Mouse (Mus musculus) granulocyte monocyte progenitor cell, adult 5-6 weeks (primary cell): Measurements from ENCODE around the gene Dcun1d3. TPM values are rescaled to one million over a fixed set of nuclear protein-coding genes. Genes with fewer than 3 reads are reported as not detected.

Experiments used
- ATAC-seq: replicated peaks from 2 replicates; pipeline ENCODE4 v1.8.0; 2016; ENCODE audit warnings: mild to moderate bottlenecking, moderate TSS enrichment, inconsistent platforms; ENCODE audit not compliant: poor library complexity, severe bottlenecking
- total RNA-seq, 2 experiments: library from RNA; stranded (forward) in 1 of 2; stranded (reverse) in 1 of 2; fragments of 200-712, 200-1000 nt in 1 of 2; fragments of >200 nt in 1 of 2; fragmentation: Nextera tagmentation in 1 of 2; gene quantifications; 2 replicates each; pipeline ENCODE4 v1.2.3; 2014 to 2017

Gene Dcun1d3
- 4.7 and 10.3 TPM in 2 replicates for total RNA-seq (2014; fragmentation: Nextera tagmentation)
- 4.0 and 9.7 TPM in 2 replicates for total RNA-seq (2017)

GRCm38 (mm10) chr7:119895639-119896512 is at the start of gene Dcun1d3, which contains the start of gene Lyrm1:
TSS of gene Dcun1d3 (minus strand) at chr7:119896298.
TSS of gene Lyrm1 (plus strand) at chr7:119895861.
- ATAC-seq: peak; percentile 84

- ATAC-seq: no peak
These were observed 45.5 kb upstream of the Dcun1d3 start for GRCm38 (mm10) chr7:119941569-119941968.

DNA sequence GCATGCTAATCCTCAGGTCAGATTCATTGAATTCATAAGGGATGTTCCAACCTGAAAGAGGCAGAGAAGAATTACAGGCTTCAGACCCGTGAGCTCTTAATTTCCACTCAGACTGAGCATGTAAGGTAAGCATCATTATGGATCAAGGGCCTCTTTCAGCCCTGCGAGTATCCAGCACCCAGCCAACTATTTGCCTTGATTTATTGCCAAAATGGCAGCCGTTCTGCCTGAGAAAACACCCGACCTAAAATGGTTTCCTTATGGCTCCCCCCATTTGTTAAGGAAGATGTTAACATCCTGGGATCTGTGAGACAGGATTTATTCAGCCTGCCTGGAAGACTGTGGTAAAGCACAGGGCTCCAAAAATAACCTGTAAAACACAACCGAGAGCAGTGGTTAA is 40.9 kb upstream of the Dcun1d3 start:
- ATAC-seq: no peak

- no peak for ATAC-seq
These were observed 40.2 kb upstream of the Dcun1d3 start for GRCm38 (mm10) chr7:119936321-119936720.

DNA sequence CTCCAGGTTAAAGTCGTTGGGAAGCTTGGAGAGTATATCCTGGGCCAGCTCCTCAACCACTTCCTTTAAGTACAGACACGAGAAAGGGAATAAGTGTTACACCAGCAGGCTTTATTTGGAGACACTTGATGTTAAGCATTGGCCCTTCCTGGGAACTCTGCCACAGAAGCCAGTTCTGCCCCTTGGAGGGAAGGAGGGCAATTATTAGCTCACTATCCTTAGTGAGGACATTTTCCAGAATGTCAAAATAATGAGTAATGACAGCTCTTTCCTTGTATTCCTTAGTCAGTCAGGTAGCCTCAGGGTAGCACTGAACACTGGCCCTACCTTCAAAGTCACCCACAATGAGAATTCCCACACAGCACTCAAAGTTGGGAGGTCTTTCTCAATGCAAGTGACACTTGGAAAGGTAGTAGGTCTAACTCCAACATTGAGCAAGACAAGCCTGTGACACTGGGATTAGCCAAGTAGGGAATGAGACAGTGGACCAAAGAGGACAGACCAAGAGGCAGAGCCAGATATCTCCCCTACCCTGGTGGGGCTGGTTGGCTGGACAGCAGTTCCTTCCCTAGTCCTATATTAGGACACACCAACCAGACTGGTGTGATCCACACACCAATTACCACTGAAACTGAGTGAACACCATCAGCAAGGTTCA is 32.8 kb upstream of the Dcun1d3 start:
- no peak for ATAC-seq

DNA sequence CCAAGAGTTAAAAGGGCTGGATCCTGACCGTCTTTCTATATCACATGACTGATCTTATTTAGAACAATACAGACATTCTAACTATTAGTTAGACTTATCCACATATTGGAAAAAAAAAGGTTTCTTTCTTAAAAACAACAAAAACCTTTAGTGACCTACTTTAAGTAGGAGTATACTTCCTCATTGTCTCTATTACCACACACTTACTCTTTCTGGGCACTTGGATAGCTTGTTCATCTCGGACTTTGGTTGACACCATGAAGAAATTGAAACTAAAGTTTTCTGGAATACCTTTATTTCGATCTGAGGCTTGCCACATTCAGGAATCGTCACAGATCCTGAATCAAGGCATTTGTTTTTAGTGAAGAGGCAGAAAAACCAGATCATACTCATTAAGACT is 25.0 kb upstream of the Dcun1d3 start:
- peak; percentile 52; the same call in 1 of the 2 replicates for ATAC-seq

DNA sequence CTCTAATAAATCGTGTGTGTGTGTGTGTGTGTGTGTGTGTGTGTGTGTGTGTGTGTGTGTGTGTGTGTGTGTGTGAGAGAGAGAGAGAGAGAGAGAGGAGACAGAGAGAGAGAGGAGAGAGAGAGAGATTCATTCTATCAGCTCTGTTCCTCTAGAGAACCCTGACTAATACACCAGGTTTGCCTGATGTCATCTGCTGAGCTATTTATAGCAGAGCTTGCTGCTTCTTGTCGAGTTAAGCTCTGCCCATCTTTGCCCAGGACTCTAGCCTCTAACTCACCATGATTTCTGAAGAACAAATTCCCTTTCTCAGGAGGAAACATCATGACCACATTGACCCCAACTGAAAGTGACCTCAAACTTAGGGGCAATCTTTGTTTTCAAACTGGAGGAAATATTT is 24.4 kb upstream of the Dcun1d3 start:
- no peak for ATAC-seq

DNA sequence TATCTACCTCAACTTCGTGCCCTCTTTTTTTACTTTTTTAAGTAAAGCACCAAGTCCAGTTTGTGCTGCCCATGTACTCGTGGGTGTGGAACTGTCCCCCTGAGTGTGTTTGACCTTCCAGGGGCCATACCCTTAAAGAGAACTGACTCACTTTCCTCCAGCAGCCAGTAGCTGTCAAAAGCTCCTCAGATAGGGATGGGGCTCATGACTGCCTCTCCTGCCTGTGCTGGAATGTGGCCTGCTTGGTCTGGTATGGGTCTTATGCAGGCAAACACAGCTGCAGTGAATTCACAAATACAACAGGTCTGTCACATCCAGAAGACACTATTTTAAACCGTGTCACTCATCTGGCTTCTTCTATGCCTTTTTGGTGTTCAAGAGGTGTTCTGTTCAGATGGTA is 15.6 kb upstream of the Dcun1d3 start:
- no peak for ATAC-seq

- peak; percentile 93 for ATAC-seq
These were observed 10.6 kb upstream of the Dcun1d3 start for GRCm38 (mm10) chr7:119906523-119907215.

DNA sequence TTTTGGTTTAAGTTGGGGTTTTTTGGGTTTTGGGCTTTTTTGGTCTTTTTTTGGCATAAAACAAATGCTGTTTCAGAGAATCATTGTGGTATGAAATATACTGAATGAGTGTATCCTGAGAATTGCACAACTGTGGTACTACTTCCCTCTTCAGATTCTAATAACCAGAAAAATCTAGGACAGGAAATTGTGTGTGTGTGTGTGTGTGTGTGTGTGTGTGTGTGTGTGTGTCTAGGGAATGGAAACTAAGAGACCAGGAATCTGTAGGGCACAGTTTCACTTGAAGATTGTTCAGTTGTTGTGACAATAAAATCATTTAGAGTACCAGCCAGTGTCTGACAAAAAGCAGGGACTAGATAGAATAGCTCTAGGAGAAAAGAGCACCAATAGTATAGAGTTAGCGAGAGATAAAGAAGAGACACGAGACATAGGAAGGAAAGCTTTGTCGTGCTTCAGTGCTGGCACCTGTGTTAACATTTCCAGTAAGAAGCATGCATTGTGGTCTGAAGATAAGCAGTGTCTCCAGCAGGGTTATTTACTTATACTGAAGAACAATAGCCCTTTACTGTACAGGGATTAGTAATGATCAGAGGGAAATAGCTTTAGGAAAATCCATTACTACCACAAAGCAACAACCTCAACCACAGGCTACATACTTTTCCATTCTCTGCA is 3.4 kb upstream of the Dcun1d3 start:
- peak; percentile 42 for ATAC-seq

- no peak for ATAC-seq
These were observed 2.3 kb upstream of the Dcun1d3 start for GRCm38 (mm10) chr7:119898247-119898856.

GRCm38 (mm10) chr7:119897521-119898109 is 1.5 kb upstream of the Dcun1d3 start:
- ATAC-seq: no peak

DNA sequence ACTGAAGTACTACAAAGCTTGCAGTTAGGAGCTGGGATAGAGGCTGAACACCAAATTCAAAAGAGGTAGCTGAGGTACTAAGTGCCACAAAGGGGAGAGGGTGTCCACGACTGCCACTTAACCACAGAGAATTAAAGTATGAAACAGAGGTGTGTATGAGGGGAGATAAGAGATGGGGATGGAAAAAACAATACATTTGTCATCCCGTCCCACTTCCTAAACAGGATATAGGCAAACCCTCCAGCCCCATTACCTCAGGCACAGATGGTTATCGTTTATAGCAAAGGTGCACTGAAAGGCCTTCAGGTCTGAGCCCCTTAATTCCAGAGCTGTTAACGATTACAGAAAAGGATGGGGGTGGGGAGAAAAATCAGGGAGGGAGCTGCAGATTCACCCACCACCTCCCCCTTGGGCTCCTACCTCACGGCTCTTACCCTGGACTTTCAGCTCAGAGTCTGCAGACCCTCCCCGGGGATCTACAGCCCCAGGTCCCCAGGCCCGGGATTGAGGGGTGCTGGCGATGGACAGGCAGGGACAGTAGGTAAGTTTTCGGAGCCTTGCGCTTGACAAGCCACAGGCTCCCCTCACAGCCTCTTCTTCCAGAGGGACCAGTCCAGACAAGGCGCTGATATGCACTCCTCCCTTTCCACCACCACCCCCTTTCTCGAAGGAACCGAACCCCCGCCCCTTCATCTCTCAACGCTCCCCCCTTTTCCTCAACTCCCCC is 1.1 kb downstream of the Dcun1d3 start:
- ATAC-seq: no peak

GRCm38 (mm10) chr7:119892742-119893141 is 3.4 kb downstream of the Dcun1d3 start:
- ATAC-seq: no peak

- ATAC-seq: no peak
These were observed 3.9 kb downstream of the Dcun1d3 start for GRCm38 (mm10) chr7:119892198-119892597.

DNA sequence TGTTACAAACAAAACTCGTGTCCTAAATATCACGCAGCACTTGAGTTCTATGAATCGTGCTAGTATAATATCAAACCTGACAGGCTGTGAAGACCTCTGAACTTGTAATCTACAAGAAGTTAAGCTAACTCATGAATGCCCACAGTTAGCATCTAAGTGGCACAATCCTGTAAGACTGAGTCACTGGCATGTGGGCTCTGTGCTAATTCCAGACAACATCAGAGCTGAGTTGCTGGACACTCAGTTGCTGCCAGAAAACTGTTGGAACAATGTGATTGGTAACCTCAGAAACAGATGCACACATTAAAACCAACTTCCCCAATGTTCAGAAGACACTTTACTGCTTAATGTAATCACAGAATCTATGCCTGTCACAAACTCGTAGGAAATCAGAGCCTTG is 8.2 kb downstream of the Dcun1d3 start:
- peak; percentile 52; the same call in 1 of the 2 replicates for ATAC-seq

DNA sequence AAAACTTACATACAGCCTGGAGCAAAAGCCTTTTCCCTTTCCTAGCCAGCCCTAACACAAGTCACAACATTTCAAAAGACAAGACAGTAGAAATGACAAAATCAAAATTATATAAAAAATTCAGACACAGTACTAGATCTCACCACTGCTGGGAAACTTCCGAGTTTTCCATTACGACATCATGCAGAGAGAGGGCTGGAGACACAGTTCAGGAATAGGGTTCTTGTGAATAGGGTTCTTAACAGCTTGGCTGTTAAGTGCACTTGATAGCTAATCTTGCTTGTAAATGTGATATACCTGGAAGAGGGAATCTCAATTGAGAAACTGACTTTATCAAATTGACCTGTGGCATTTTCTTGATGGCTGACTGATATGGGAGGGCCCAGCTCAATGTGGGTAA is 14.9 kb downstream of the Dcun1d3 start:
- ATAC-seq: no peak

DNA sequence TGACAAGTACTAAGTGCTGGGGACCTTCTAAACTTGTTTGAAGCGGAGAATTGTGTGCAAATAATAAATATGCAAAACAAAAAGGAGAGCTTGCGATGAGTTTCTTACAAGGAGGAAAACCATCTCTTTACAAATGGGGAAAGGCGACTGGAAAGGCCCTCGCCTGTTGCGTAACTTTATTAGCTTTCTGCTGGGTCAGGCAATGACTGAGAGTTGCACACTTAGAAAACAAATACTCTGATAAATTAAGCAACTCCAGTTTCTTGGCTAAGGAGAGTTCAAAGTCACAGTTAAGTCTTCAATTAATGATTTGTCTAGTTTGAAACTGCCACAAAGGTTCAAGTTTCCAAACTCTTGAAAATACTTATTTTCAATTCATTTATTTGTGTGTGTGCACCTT is 15.8 kb downstream of the Dcun1d3 start:
- ATAC-seq: peak; percentile 68

DNA sequence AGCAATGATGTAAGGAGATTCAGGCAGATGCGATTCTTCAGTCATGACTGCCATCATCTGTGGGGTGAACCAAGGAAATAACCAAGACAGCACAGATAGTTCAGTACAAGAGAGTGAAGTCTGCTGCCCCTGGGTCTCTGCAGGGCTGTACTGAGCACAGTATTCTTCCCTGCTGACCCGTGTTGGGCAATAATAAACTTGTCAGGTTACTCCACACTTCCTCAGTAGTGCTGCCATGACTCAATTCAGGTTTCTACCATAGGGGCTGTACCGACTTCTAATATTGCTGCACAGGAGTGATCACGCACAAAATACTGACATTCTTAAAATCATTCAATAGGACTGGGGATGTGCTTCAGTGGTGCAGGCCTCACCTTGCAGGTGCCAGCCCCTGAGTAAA is 16.9 kb downstream of the Dcun1d3 start:
- ATAC-seq: peak; percentile 97
